Mouse (Mus musculus): ENCODE measurements around the gene Pabpc4. TPM values are rescaled to one million over a fixed set of nuclear protein-coding genes. Genes with fewer than 3 reads are reported as not detected.
A peak's percentile ranks its signal among the peaks of the same experiment; 100 is the strongest.

Gene Pabpc4
- polyA plus RNA-seq, 1 experiment from 2014 or later = 63.9 TPM

DNA sequence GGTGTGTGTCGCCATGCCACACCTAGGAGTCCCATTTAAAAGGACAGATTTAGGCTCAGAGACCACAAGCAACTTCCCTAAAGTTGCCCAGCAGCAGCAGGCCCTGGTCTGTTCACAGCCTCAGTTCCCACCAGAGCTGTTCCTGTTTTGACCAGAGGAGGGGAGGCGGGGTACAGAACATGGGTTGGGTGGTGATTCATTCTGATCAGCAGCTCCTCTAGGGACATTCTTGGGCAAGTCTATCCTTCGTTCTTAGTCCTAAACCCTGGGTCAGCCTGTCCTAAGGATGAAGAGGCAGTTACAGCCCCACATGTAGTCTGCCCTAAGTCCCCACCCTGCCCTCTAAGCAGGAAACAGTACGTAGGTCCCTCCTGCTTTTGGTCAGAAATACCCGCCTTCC, 78.1 kb downstream of the Pabpc4 start:
- no peaks in the 10 kb centered on the region for H3K36me3 ChIP-seq (ENCODE audit: control insufficient read depth, insufficient read depth, low read length)
- no peaks in the 10 kb centered on the region for H3K4me1 ChIP-seq (ENCODE audit: control insufficient read depth, insufficient read depth, low read length)
- H3K27ac ChIP-seq (ENCODE audit: low read depth, low read length) = no peak overlapping the region
- H3K4me2 ChIP-seq (replicated peaks; ENCODE audit: low read depth, low read length) = no peak overlapping the region
- H3K9ac ChIP-seq (ENCODE audit: low read depth, low read length) = no peak overlapping the region
- no peaks in the 10 kb centered on the region for H3K9me3 ChIP-seq (ENCODE audit: control insufficient read depth, low read length)
- ATAC-seq (ENCODE audit: low FRiP score, low TSS enrichment) = no peak
- H3K4me3 ChIP-seq (ENCODE audit: low read length) = no peak overlapping the region
- peaks cover 42% of the 10 kb centered on the region for H3K27me3 ChIP-seq (ENCODE audit: control insufficient read depth, insufficient read depth, low read length)
- 64% methylated on average over 5 of the region's 5 CpGs for WGBS

DNA sequence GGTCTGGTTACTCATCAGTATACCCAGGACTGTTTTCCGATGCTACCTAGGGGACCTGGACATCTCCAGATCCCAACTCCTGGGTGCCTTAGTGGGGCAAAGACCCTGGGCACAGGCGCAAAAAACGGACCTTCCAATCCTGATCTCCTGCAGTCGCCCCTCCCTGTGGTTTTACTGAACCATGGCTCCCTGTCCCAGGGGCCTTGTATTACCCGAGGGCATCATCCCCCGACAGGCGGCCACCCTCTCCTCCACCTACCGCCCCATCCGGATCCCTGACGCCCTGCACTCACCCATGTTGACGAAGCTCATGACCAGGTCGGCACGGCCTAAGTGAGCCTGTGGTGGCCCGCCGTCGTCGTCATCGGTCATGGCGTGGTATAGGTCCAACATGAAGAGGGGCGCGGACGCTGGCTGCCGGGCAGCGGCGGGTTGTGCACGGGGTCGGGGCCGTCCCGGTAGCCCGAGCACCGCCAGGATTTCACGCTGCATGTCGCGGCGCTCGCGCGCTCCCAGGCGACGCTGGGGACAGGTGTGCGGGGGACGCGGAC, 80.0 kb downstream of the Pabpc4 start:
- Histone ChIP-seq H3K9ac (ENCODE audit: low read depth, low read length) (peak overlapping the region; percentile 35), H3K4me3 (ENCODE audit: low read length) (peak overlapping the region; percentile 53), H3K4me1 (ENCODE audit: control insufficient read depth, insufficient read depth, low read length) (no peaks in the 10 kb centered on the region), H3K27me3 (ENCODE audit: control insufficient read depth, insufficient read depth, low read length) (peaks cover 42% of the 10 kb centered on the region), H3K4me2 (replicated peaks; ENCODE audit: low read depth, low read length) (peak overlapping the region; percentile 88), H3K9me3 (ENCODE audit: control insufficient read depth, low read length) (no peaks in the 10 kb centered on the region), H3K36me3 (ENCODE audit: control insufficient read depth, insufficient read depth, low read length) (no peaks in the 10 kb centered on the region), H3K27ac (ENCODE audit: low read depth, low read length) (no peak overlapping the region)
- ATAC-seq (ENCODE audit: low FRiP score, low TSS enrichment) = peak; percentile 29
- WGBS = 2% methylated on average over 43 of the region's 43 CpGs

DNA sequence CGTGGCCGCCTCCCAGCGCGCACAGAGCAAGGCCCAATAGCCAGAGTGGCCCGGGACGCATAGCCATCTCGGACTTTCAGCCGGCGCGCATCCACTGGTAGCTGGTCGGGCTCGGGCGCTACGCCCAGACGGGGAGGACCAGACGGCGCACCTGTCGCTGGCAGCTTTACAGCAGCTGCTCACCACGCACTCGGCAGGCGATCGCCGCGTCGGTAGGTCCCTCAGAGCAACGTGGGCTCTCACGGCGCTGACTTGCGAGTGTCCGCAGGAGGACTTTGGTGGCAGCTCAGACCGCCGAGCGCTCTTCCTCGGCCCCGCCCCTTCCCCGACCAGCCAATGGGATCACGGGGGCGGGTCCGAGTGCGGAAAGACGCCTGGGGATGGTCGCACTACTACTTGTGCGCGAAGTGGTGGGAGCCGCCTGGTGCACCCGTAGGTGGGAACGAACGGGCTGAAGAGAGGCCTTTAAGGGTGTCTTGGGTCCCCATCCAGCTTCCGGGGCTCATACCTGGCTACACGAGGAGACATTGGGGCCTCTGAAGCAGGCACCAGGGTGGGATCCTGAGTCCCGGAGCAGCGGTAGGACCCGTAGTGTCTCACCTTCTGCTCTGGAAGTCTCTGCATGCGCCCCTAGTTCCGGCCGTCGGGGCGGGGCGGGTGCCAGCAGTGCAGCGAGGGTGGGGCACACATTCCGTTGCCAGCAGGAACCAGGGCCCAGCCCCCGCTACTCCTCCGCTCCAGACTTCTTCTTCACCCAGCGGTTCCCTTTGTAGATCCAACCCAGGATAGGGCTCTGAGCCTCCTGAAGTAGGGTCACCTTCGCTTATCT, 80.7 kb downstream of the Pabpc4 start, which contains the start of gene Bmp8a:
Gene Bmp8a, minus strand, starts transcription at position 611 of the 829 bp plus-strand sequence.
- H3K27me3 ChIP-seq (ENCODE audit: control insufficient read depth, insufficient read depth, low read length) = peaks cover 42% of the 10 kb centered on the region
- peak within 1 kb of the TSS; percentile 53 for H3K4me3 ChIP-seq (ENCODE audit: low read length)
- H3K9me3 ChIP-seq (ENCODE audit: control insufficient read depth, low read length) = no peaks in the 10 kb centered on the region
- H3K4me1 ChIP-seq (ENCODE audit: control insufficient read depth, insufficient read depth, low read length) = no peaks in the 10 kb centered on the region
- WGBS = under 1% methylated on average over 65 of the region's 65 CpGs
- peak; percentile 92 for ATAC-seq (ENCODE audit: low FRiP score, low TSS enrichment)
- H3K27ac ChIP-seq (ENCODE audit: low read depth, low read length) = no peak within 1 kb of the TSS
- H3K9ac ChIP-seq (ENCODE audit: low read depth, low read length) = peak within 1 kb of the TSS; percentile 35
- peak within 1 kb of the TSS; percentile 88 for H3K4me2 ChIP-seq (replicated peaks; ENCODE audit: low read depth, low read length)
- no peaks in the 10 kb centered on the region for H3K36me3 ChIP-seq (ENCODE audit: control insufficient read depth, insufficient read depth, low read length)

DNA sequence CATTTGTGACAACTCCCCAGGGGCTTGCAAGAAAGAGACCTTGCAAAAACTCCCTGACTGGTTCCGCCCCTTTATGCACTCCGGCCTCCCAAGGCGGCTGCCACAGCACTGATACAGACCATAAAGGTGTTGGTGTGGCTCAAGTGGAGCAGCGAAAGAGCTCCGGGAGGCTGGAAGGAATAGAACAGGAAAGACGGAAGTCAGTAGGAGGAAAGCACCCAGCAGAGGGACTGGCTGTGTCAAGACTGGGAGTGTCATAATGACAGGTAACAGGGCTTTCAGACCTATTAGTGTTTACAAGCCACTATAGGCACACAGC, 81.3 kb downstream of the Pabpc4 start:
- no peaks in the 10 kb centered on the region for H3K9me3 ChIP-seq (ENCODE audit: control insufficient read depth, low read length)
- peak overlapping the region; percentile 53 for H3K4me3 ChIP-seq (ENCODE audit: low read length)
- no peak overlapping the region for H3K9ac ChIP-seq (ENCODE audit: low read depth, low read length)
- no peaks in the 10 kb centered on the region for H3K4me1 ChIP-seq (ENCODE audit: control insufficient read depth, insufficient read depth, low read length)
- H3K27ac ChIP-seq (ENCODE audit: low read depth, low read length) = no peak overlapping the region
- H3K27me3 ChIP-seq (ENCODE audit: control insufficient read depth, insufficient read depth, low read length) = peaks cover 42% of the 10 kb centered on the region
- H3K36me3 ChIP-seq (ENCODE audit: control insufficient read depth, insufficient read depth, low read length) = no peaks in the 10 kb centered on the region; the same call in 1 of the 2 replicates
- H3K4me2 ChIP-seq (replicated peaks; ENCODE audit: low read depth, low read length) = peak overlapping the region; percentile 88
- 3% methylated on average over 6 of the region's 6 CpGs for WGBS
- ATAC-seq (ENCODE audit: low FRiP score, low TSS enrichment) = no peak; the same call in 1 of the 2 replicates

Other genes starting within 250 kb of the Pabpc4 start
- 15.8 and 21.7 TPM in 2 replicates for gene Trit1, start 245.8 kb upstream of the Pabpc4 start, polyA plus RNA-seq (2014; fragmentation: Nextera tagmentation; extraction: Ambion mirVana)
- 0.16 and 0.41 TPM in 2 replicates for gene Bmp8b, start 157.2 kb upstream of the Pabpc4 start, polyA plus RNA-seq (2014; fragmentation: Nextera tagmentation; extraction: Ambion mirVana)
- 0.45 TPM in 1 of 2 replicates, not detected in the other for gene Oxct2b, start 146.1 kb upstream of the Pabpc4 start, polyA plus RNA-seq (2014; fragmentation: Nextera tagmentation; extraction: Ambion mirVana)
- gene Ppie, start 122.4 kb upstream of the Pabpc4 start, polyA plus RNA-seq (2014; fragmentation: Nextera tagmentation; extraction: Ambion mirVana) = 110 and 138 TPM in 2 replicates
- gene Hpcal4, start 79.1 kb upstream of the Pabpc4 start, polyA plus RNA-seq (2014; fragmentation: Nextera tagmentation; extraction: Ambion mirVana) = 0.83 and 1.0 TPM in 2 replicates
- 0.16 TPM in 1 of 2 replicates, not detected in the other for gene Nt5c1a, start 60.8 kb upstream of the Pabpc4 start, polyA plus RNA-seq (2014; fragmentation: Nextera tagmentation; extraction: Ambion mirVana)
- gene Heyl, start 28.8 kb upstream of the Pabpc4 start, polyA plus RNA-seq (2014; fragmentation: Nextera tagmentation; extraction: Ambion mirVana) = 25.1 and 50.2 TPM in 2 replicates
- gene Oxct2a, start 61.3 kb downstream of the Pabpc4 start, polyA plus RNA-seq (2014; fragmentation: Nextera tagmentation; extraction: Ambion mirVana) = not detected in 2 replicates
- 0.20 TPM in 1 of 2 replicates, not detected in the other for gene Bmp8a, start 80.9 kb downstream of the Pabpc4 start, polyA plus RNA-seq (2014; fragmentation: Nextera tagmentation; extraction: Ambion mirVana)

All from kidney, embryonic 14.5 days (tissue).